Mouse (Mus musculus): ENCODE measurements around the gene Bdp1. TPM values are rescaled to one million over a fixed set of nuclear protein-coding genes. Genes with fewer than 3 reads are reported as not detected.

Bdp1 gene
- polyA plus RNA-seq, 1 experiment from 2014 or later = 32.6 TPM

GRCm38 (mm10) chr13:99989592-99989991 lies 114.3 kb downstream of the Bdp1 start:
- H3K36me3 ChIP-seq = 0 out of 2 replicates have a peak, but pooled peaks cover 6% of the 10 kb centered on the region
- no peaks in the 10 kb centered on the region for H3K4me1 ChIP-seq
- H3K4me2 ChIP-seq (replicated peaks) = no peak overlapping the region
- no peak overlapping the region for H3K4me3 ChIP-seq
- WGBS = 94% methylated on average over 4 of the region's 4 CpGs
- H3K27ac ChIP-seq (replicated peaks) = no peak overlapping the region
- no peaks in the 10 kb centered on the region for H3K27me3 ChIP-seq
- H3K9ac ChIP-seq (replicated peaks) = no peak overlapping the region
- ATAC-seq (ENCODE audit: low FRiP score, low read depth) = no peak
- no peaks in the 10 kb centered on the region for H3K9me3 ChIP-seq

- no peak overlapping the region for H3K9ac ChIP-seq (replicated peaks)
- H3K27me3 ChIP-seq = no peaks in the 10 kb centered on the region
- 0 out of 2 replicates have a peak, but pooled peaks cover 6% of the 10 kb centered on the region for H3K36me3 ChIP-seq
- 90% methylated on average over 1 of the region's 1 CpGs for WGBS
- H3K4me1 ChIP-seq = no peaks in the 10 kb centered on the region
- no peaks in the 10 kb centered on the region for H3K9me3 ChIP-seq
- H3K27ac ChIP-seq (replicated peaks) = no peak overlapping the region
- H3K4me2 ChIP-seq (replicated peaks) = no peak overlapping the region
- H3K4me3 ChIP-seq = no peak overlapping the region
- ATAC-seq (ENCODE audit: low FRiP score, low read depth) = no peak
Observed at GRCm38 (mm10) chr13:99983320-99983719, 120.5 kb downstream of the Bdp1 start.

- Histone ChIP-seq H3K9me3 (no peaks in the 10 kb centered on the region), H3K27me3 (no peaks in the 10 kb centered on the region), H3K9ac (replicated peaks) (no peak overlapping the region), H3K36me3 (no peaks in the 10 kb centered on the region), H3K4me3 (no peak overlapping the region), H3K4me1 (no peaks in the 10 kb centered on the region), H3K27ac (replicated peaks) (no peak overlapping the region), H3K4me2 (replicated peaks) (no peak overlapping the region)
- WGBS = 61% methylated on average over 2 of the region's 2 CpGs
- no peak for ATAC-seq (ENCODE audit: low FRiP score, low read depth)
Observed at GRCm38 (mm10) chr13:99979406-99979805, 124.5 kb downstream of the Bdp1 start.

- H3K36me3 ChIP-seq = no peaks in the 10 kb centered on the region
- no peak overlapping the region for H3K9ac ChIP-seq (replicated peaks)
- no peak overlapping the region for H3K27ac ChIP-seq (replicated peaks)
- ATAC-seq (ENCODE audit: low FRiP score, low read depth) = no peak
- WGBS = 92% methylated on average over 5 of the region's 5 CpGs
- no peak overlapping the region for H3K4me2 ChIP-seq (replicated peaks)
- H3K27me3 ChIP-seq = no peaks in the 10 kb centered on the region
- H3K4me3 ChIP-seq = no peak overlapping the region
- no peaks in the 10 kb centered on the region for H3K9me3 ChIP-seq
- H3K4me1 ChIP-seq = no peaks in the 10 kb centered on the region
Observed at GRCm38 (mm10) chr13:99970089-99970488, 133.8 kb downstream of the Bdp1 start.

Other genes with a start within 250 kb of the Bdp1 start
- gene Cartpt, start 203.0 kb downstream of the Bdp1 start, polyA plus RNA-seq (2016; fragmentation: Nextera tagmentation; extraction: Ambion mirVana) = 33.1 and 37.3 TPM in 2 replicates
- gene Mccc2, start 88.4 kb downstream of the Bdp1 start, polyA plus RNA-seq (2016; fragmentation: Nextera tagmentation; extraction: Ambion mirVana) = 31.3 and 34.7 TPM in 2 replicates
- 282 and 323 TPM in 2 replicates for gene Serf1, start 3.9 kb upstream of the Bdp1 start, polyA plus RNA-seq (2016; fragmentation: Nextera tagmentation; extraction: Ambion mirVana)
- gene Smn1, start 20.8 kb upstream of the Bdp1 start, polyA plus RNA-seq (2016; fragmentation: Nextera tagmentation; extraction: Ambion mirVana) = 63.6 and 65.1 TPM in 2 replicates
- 0.34 TPM in 1 of 2 replicates, not detected in the other for gene Naip2, start 98.0 kb upstream of the Bdp1 start, polyA plus RNA-seq (2016; fragmentation: Nextera tagmentation; extraction: Ambion mirVana)
- gene Naip5, start 142.3 kb upstream of the Bdp1 start, polyA plus RNA-seq (2016; fragmentation: Nextera tagmentation; extraction: Ambion mirVana) = 0.06 and 0.08 TPM in 2 replicates
- 0.07 and 0.10 TPM in 2 replicates for gene Naip6, start 213.6 kb upstream of the Bdp1 start, polyA plus RNA-seq (2016; fragmentation: Nextera tagmentation; extraction: Ambion mirVana)